Mouse (Mus musculus) lung, postnatal 25 days (tissue): ENCODE data around the gene Slc4a1ap.
"Not testable (repeated sequence)": the region's sequence is repeated elsewhere in the genome, so short reads cannot be mapped to it uniquely, and the experiment has no call there.

ENCODE experiments used
- DNase-seq: peaks from one replicate; pipeline ENCODE4 v3.0.0; 2022; ENCODE audit warnings: low spot score

The Slc4a1ap gene

DNA sequence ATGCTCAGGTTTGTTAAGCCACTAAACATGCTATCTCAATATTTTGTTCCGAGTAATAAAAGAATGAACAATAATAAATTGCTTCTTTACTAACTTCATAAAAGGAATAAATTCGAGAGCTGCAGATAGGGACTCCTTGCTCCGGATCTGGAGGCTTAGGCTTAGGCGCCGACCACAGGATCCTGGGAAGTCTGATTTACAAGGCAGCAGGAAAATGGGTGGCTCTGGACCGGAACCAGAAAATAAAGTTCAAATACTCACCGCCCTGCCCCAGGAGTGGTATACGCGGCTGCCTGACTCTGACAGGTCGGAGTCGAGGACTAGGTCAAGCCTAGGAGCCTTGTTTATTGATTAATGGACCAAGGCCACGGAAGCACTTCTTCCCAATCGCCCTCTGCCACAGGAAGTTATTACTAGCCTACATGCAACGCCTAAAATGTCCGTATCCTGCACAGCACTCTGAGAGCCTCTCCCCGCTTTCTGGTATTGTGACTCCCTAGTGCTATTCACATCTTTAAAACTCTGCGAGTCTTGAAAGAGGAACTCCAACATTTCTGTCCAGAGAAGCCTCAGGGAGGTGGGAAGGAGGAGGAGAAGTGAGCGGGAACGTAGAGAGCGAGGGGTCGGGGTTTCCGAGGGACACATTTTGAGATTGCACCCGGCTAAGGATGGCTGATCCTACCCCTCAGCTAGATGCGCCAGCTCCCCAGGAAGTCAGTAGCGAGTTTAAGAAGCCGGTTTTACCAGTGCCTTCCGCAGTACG, at the start of gene Slc4a1ap:
TSS of gene Slc4a1ap (plus strand) at position 642 of the 763 bp plus-strand sequence.
- peak; percentile 65 for DNase-seq

DNA sequence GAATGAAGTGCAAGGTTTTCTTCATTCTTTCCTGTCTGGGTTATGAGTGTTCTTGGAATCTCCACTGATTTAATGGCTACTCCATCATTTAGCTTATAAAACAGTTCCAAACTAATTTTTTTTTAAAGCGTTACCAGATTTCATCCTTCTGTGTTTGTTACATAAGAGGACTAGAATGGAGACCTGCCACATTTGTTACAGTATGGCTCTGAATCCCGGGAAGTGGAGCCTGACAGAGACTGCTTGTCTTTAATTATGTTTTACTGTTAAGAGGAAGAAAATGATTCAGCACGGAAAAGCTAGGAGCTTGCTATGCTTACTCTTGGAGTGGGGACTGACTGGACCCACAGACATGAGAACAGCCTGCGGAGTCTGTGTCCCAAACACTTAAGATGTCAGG, 46.3 kb upstream of the Slc4a1ap start:
- DNase-seq, result no peak

DNA sequence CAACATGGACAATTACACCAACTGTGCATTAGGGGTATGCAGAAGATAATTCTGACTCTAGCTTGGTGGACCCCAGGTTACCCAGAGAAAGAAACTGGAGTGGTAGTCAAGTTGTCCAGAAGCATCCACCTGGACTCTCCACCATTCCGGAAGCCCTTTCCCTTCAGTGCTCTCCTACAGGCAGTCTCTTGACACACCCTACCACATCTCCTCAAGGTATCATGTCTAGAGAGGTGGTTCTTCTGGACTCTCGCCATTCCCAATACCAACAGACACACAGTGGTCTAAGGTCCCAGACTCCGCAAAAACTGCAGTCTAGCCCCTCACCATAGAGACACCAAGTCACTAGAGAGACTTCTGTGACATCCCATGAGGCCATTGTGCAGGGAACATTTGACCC, 41.4 kb upstream of the Slc4a1ap start, which contains the start of gene 4930548H24Rik:
TSS of gene 4930548H24Rik (plus strand) at position 301 of the 400 bp plus-strand sequence.
- DNase-seq, result no peak

DNA sequence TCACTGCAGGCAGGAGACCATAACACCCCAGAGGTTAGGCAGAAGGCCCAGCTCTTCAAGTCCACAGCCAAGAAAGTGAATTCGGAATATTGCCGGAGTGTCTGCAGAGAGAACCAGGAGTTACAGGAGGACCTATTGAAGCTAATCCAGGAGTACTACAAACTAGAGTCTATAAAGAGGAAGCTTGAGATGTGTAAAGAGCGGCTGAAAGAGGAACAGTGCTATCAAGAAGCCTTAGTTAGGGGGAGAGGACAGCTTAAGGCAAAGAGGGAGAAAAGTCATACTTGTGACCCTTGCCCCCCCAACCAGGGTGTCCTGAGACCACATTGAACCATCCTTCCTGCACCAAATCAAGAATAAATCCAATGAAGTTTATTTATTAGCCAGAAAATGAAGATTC, 38.9 kb upstream of the Slc4a1ap start:
- DNase-seq, result no peak

DNA sequence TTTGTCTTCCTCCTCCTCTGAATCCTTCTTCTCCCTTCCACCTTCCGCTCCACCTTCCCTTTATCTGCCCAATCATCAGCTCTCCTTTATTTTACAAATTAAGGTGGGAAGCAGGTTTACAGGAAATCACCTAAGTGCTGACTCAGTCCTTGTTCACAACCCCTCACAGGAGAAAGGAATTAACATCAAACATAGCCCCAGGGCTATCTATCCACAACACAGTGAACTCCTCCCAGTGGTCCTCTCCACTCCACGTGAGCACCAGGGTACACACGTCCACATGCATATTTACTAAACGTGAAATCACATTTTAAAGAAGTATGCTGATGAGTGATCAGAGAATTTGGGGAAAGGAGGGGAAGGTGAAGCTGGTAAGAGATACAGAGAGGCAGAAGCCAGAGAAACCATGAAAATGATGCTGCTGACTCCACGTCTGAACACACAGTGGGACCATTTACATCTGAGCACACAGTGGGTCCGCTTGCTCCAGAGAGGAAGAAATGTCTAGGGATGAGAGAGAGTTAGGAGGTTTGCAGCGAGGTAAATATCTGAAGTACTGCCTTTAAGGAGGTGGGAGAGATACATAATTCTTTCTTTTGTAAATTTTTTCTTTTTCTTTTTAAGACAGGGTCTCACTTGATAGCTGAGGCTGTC, 37.6 kb upstream of the Slc4a1ap start:
- no peak for DNase-seq

DNA sequence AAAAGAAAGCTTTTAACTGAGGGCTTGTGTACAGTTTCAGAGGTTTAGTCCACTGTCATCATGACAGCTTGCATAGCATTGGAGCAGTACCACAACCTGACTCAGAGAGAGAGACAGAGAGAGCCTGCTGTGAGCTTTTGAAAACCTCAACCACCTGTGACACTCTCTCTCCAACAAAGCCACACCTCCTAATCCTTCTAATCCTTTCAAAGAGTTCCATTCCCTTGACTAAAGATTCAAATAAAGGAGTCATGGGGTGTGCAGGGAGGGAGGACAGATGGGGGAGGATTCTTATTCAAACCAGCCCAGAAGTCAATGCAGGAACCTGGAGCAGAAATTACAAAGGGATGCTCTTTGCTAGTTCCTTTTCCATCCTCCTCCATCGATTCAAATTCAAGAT, 34.8 kb upstream of the Slc4a1ap start:
- no peak for DNase-seq

DNA sequence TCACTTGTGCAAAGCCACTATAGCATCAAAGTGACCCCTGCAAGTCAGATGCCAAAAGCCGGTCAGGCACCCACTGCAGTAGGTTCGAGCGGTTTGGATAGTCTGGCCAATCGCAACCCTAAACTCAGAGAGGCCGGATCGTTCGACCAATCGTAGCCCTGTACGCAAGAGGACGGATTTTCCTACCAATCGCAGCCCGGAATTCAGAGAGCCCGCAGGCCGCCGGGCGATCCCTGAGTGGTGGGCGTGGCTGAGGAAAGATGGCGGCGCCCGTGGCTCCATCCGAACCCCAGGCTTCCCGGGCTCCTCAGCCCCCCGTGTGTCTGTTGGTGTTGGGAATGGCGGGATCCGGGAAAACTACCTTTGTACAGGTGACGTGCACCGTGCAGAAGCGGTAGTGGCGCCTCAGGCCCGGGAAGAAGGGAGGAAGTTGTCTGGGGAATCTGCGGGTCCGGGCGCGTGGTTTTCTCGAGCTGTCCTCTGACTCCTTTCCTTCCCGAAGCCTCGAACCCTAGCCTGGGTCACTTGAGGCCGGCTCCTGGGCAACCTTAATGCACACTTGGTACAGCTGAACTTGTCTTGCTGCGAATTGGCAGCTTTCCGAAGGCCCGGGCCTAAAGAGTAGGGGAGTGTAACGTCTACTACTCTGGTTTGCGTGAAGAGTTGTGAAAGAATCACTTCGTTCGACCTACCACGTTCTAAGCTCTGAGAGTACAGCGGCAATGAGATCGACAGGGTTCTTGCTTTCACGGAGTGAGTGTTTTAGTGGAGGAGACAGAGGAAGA, 32.1 kb upstream of the Slc4a1ap start, which contains the start of gene Gpn1:
TSS of gene Gpn1 (plus strand) at position 229 of the 785 bp plus-strand sequence.
- peak; percentile 94 for DNase-seq

DNA sequence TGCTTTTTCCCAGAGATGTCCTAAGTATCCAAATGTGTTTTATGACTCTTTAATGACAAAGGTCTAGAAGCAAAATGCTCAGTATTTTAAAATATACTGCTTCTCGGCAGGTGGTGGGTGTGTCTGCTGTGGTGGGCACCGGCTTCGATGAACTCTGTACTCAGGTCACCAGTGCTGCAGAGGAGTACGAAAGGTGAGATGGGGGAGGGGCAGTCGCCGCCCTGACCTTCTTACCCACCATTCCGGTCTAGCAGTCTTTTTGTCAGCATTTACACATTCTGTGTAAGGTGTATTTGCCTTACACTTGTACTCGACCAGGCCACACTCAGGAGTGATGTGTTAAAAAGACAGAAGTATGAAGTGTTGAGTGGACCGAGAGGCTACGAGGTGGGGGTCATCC, 22.0 kb upstream of the Slc4a1ap start:
- no peak for DNase-seq

DNA sequence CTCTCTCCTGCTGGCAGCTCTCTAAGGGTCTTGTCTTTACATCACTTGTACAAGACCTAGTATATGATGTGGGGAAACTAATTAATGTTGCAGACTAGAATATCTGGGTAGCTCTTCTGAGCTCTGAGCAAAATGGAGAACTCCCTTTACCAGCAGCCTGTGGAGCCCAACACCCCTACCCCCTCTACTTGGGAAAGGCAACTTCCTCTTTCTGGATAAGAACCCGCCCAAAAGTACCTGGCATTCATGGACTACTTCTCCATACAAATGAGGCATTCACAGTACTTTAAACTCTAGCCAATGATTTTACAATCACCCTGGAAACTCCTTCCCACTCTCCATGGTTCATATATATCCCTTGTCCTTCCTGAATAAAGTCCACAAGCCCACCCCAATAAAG, 14.3 kb upstream of the Slc4a1ap start:
- peak; percentile 33 for DNase-seq

DNA sequence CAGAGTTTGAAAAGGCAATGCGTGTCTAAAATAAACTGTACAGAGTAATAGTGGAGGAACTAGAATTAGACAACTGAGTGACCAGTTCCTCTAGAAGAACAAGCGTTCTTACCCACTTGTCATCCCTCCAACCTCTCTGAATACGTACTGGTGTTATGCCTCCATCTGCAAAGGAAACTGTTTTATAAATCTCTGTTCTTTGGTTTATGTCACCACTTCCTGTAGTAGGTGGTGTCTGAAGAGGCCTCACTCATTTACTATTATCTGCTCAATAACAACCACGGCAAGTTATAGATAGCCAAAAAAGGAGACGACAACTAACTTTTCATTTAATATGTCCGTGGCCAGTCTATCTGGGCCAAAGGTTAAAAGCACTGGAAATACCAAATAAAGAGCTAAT, 6.2 kb upstream of the Slc4a1ap start:
- DNase-seq, result peak; percentile 5

DNA sequence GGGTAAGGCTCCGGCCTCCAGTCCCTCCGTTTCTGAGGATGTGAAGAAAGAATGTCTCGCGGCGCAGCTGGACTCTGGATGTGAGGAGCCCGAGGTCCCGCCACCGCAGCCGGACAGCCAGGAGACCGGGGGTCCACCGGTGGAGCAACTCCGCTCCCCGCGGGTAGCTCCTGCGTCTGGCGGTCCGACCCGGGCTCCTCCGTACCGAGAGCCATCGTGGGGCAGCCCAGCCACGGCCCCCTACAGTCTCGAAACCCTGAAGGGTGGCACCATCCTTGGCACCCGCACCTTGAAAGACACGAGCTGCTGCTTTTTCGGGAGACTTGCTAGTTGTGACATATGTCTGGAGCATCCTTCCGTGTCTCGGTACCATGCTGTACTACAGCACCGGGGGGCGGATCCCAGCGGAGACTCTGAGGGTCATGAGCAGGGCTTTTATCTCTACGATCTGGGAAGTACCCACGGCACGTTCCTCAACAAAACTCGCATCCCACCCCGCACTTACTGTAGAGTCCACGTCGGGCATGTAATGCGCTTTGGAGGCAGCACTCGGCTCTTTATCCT, 404 bp downstream of the Slc4a1ap start:
- no peak for DNase-seq

DNA sequence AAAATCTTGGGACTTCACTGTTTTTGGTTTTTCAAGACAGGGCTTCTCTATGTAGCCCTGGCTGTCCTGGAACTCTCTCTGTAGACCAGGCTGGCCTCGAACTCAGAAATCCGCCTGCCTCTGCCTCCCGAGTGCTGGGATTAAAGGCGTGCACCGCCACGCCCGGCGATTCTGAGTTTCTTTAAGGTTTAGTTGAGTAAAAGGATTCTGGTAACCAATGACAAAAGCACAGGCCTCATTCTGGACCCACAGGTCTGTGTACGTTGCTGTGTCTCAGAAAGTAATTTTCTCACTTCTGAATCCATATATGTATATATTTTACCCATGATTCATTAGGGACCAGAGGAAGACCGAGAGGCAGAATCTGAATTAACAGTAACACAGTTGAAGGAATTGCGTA, 912 bp downstream of the Slc4a1ap start, which contains the start of gene Supt7l:
TSS of gene Supt7l (minus strand) at position 101 of the 400 bp plus-strand sequence.
- DNase-seq, result not testable (repeated sequence)

DNA sequence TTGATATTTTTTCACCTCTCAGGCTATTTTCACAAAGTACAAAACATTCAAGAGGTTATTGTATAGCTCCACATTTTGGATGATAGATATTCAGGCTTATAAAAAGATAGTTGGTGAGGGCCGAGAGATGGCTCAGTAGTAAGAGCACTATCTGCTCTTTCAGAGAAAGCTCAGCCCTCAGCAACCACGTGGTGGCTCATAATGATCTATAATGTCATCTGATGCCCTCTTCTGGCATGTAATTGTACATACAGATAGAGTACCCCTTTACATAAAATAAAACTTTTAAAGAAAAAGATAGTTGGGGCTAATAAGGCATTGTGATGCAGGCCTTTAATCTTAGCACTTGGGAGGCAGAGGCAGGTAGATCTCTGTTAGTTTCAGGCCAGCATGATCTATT, 1.8 kb downstream of the Slc4a1ap start:
- DNase-seq, result no peak

DNA sequence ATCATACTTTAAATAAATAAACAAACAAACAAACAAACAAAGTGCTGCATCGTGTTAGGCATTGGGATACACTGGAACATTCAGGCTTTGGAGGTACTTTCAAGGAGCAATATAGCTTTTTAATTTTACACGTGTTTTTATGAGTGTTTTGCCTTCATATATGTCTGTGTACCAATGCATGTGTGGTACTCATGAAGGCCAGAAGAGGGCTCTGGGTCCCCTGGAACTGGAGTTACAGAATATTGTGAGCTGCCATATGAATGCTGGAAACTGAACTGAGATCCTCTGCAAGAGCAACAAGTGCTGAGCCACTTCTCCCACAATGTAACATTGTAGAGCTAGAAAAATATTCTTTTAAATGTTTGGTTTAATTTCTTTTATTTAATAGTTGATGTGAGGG, 8.4 kb downstream of the Slc4a1ap start:
- DNase-seq, result no peak

DNA sequence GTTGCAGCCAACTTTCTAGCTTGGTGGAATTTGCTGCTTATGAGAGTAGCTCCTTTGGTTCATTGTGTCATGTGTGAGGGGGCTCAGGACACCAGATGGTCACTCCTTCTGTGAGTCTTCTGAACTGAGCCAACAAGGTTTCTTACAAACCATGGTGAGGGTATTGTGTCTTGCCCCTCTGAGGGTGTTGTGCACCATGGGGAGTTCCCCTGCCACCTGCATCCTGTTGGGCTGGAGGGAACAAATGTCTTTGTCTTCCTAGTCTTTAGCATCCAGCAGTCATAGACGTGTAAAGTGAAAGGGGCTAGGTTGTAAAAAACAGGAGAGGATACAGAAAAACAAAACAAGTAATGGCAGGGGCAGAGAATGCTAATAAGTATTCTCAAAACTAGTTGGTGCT, 32.6 kb downstream of the Slc4a1ap start:
- no peak for DNase-seq

DNA sequence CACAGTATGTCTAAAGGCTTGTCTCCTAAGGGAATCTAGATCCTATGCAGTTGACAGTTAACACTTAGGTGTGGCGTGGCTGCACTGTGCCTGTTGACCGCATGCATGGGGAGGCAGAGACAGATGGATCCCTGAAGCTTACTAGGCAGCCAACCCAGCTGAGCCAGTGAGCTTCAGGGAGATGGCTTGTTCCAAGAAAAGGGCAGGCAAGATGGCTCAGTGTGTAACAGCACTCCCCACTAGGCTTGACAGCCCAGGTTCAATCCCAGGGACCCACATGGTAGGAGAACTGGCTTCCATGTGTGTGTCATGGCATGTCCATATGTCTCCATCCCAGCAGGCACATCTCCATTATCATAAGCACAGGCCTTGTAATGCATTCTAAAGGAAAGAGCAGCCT, 33.6 kb downstream of the Slc4a1ap start:
- DNase-seq, result no peak

DNA sequence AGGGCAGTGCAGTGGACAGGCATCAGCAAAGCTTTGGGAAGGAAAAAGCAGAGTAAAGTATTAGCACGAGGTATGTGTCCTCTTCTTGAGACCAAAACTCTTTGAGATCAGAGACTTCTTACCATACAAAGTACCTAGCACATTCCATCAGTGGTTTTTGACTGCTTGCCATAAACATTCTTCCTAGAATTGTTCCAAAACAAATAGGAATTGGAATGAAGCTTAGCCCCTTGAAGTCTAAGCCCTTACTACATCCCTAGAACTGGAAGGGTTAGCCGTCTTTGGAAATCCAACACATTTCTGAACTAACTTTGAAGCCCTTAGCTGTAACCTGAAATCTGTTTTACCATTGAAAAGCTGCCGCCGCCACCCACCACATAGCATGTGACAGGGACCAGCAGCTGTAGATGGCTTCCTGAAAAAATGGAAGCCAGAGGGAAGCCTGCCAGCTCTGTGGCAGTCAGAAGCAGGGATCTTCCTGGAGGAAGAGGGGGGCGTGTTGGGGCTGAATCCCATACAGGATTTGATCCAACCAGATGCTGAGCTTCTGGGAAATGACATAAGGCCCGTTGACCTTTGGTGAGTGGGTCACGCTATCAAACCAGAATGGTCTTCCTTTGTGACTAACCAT, 35.4 kb downstream of the Slc4a1ap start:
- peak; percentile 55 for DNase-seq

DNA sequence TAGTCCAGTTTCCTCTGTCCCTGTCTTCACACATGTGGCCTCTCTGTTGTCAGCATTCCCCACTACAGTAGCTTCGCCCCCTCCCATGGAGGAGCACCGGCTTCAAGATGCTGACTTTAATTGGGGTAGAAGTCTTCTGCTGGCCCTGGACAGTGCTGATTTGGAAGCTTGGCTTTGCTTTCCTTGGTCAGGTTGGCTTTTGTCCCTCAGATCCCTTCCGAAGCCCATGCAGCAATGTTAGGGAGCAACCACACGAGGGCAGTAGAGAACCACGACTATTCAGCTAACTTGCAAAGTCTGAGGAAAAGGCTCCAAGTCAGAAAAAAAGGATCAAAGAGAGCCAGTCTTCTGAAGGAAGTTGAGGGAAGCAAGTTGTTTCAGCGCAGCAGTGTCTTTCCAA, 36.7 kb downstream of the Slc4a1ap start:
- peak; percentile 84 for DNase-seq

DNA sequence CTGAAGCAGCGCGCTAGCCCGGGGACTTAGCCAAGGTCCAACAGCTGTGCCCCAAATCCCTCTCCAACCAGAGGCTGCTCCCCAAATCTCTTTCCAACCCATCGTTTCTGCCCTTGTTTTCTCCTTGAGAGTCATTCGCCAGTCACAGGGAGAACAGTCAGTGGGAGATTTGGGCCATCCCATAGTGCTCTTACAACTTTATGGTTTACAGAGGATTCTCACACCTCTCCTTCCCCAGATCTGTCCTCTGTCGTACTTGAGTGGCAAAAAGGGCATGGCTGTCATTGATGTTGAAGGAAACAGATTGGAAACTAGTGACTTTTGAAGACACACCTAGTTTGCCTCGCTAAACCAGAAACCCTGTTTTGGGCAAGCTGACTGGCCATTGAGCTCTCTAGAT, 37.1 kb downstream of the Slc4a1ap start:
- DNase-seq, result no peak

DNA sequence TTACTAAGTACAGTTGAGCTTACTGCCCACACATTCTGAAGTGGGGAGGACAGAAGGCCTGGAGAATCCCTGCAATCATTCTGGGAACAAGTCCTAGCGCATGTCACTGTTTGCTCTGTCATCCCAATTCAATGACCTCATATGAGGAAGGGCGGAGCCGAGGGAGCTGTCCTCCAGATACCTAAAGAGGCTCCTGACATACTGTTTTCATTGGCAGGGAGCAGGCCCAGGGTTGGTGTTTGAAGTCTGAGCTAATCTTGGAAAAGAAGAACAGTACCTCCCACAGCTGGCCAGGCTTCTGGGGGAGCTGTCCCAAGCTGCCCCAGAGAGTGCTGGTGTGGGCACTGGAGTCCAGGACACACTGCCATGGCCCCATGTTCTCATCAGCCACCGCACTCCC, 38.2 kb downstream of the Slc4a1ap start:
- DNase-seq, result peak; percentile 38

DNA sequence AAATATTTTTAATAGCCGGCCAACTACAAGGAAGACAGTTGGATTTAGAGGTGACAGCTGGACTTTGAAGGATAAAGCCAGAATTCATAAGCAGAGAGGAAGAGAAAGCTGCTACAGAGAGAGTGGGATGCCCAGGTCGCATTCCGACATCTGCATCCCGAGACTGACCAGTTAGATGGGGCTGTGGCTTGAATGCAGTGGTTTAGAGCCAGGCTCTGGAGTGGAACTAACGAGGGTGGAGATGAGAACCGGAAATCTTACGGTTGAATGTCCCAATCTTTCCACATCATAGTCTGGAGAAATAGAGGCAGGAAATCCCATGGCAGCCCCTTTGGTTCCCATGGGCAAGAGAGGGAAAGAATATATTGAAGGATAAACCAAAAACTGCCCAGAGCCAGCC, 39.2 kb downstream of the Slc4a1ap start:
- no peak for DNase-seq

DNA sequence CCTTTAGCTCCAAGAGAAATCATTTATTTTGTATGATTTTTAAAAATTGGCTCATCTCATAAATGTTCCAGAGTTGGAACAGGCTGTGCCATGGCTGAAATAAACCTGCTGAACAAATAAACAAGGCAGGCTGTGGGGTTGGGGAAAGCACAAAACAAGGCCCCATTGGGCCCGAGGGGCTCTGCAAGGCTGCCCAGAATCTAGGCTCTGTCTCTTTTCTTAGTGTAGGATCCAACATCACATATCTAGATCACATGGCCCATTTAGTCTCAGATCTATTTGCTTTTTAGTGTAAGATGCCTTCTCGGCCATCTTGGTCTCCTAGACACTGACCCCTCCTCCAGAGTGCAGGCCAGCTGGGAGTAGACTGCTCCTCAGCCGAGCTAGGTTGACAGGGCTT, 39.7 kb downstream of the Slc4a1ap start:
- no peak for DNase-seq
